Mouse (Mus musculus) embryonic facial prominence, embryonic 14.5 days (tissue): ENCODE data around the gene Klrg1. TPM values are rescaled to one million over a fixed set of nuclear protein-coding genes. Genes with fewer than 3 reads are reported as not detected.

Experiments
- ATAC-seq: fragments of 200-750 bp; cut with Nextera tagmentation; 2 replicates; pipeline ENCODE4 v1.8.0; 2017; ENCODE audit warnings: low read depth, moderate number of reproducible peaks, moderate TSS enrichment
- DNase-seq: peaks from one replicate; pipeline ENCODE4 v3.0.0-alpha.2; 2015; ENCODE audit warnings: low spot score
- H3K27ac ChIP-seq: fragments of 300-500 bp; sonication (generic); replicated peaks from 2 replicates; pipeline ENCODE4 v1.5.1; 2014; ENCODE audit warnings: low read depth, mild to moderate bottlenecking, low read length, moderate library complexity
- H3K27me3 ChIP-seq: fragments of 300-500 bp; sonication (generic); replicated peaks from 2 replicates; pipeline ENCODE4 v1.6.1; 2014; ENCODE audit warnings: low read length; ENCODE audit not compliant: control insufficient read depth, insufficient read depth
- H3K36me3 ChIP-seq: fragments of 300-500 bp; sonication (generic); 2 replicates; pipeline ENCODE4 v1.6.1; 2014; ENCODE audit warnings: low read length, mixed read lengths; ENCODE audit not compliant: control insufficient read depth, insufficient read depth
- H3K4me1 ChIP-seq: fragments of 300-500 bp; sonication (generic); 2 replicates; pipeline ENCODE4 v1.6.1; 2014; ENCODE audit warnings: antibody characterized with exemption, low read length; ENCODE audit not compliant: control insufficient read depth, insufficient read depth
- H3K4me2 ChIP-seq: fragments of 300-500 bp; sonication (generic); 2 replicates; pipeline ENCODE4 v1.6.1; 2014; ENCODE audit warnings: low read depth, mild to moderate bottlenecking, low read length, moderate library complexity, mixed read lengths
- H3K4me3 ChIP-seq: fragments of 300-500 bp; sonication (generic); 2 replicates; pipeline ENCODE4 v1.5.1; 2014; ENCODE audit warnings: low read depth, mild to moderate bottlenecking, low read length
- H3K9ac ChIP-seq: fragments of 300-500 bp; sonication (generic); 2 replicates; pipeline ENCODE4 v1.6.1; 2014; ENCODE audit warnings: low read depth, mild to moderate bottlenecking, low read length, moderate library complexity, mixed read lengths
- H3K9me3 ChIP-seq: fragments of 300-500 bp; sonication (generic); 2 replicates; pipeline ENCODE4 v1.6.1; 2016; ENCODE audit warnings: low read length; ENCODE audit not compliant: control insufficient read depth
- WGBS: fragments of 180-500 bp; shearing (Covaris S2); extraction: QIAGEN DNeasy Blood & Tissue Kit; methylation state at CpG from one replicate; pipeline ENCODE4 v1.1.7; 2014; 5-methylcytosine and 5-hydroxymethylcytosine counted together
- polyA plus RNA-seq: library from polyadenylated mRNA; unstranded; fragments of >200 nt; fragmentation: Nextera tagmentation; extraction: Ambion mirVana; gene quantifications from 2 replicates; pipeline ENCODE4 v1.2.1, GENCODE M21; 2014

Klrg1 gene
- polyA plus RNA-seq, 1 experiment from 2014 or later = 0.19 TPM

- Histone ChIP-seq H3K27ac (peak overlapping the region; percentile 63), H3K9ac (peak overlapping the region; percentile 72), H3K4me3 (peak overlapping the region; percentile 48), H3K27me3 (no peaks in the 10 kb centered on the region), H3K4me1 (no peaks in the 10 kb centered on the region), H3K36me3 (no peaks in the 10 kb centered on the region), H3K9me3 (no peaks in the 10 kb centered on the region), H3K4me2 (peak overlapping the region; percentile 73)
- WGBS = 26% methylated on average over 3 of the region's 3 CpGs
- DNase-seq (no peak), ATAC-seq (peak; percentile 15; the same call in 1 of the 2 replicates)
Measured at GRCm38 (mm10) chr6:122296918-122297278, 14.2 kb upstream of the Klrg1 start.

DNA sequence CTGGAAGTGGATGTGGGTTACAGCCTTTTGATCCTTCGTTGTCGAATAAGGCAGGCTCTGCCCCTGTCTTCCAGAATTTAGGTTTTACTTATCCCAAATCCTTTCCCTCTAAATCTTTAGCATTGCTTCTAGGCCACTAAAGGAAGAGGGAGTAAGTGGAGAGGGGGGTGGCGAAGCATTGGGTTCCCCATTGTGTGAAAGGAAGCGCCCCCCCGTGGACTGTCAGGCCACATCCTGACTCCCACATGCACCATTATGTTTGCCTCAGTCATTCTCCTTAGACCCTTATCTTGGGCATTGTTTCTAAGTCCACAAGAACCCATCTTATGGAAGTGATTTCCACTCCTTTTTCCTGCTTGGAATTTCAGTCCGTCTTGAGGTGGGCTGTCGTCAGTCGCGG lies 12.6 kb upstream of the Klrg1 start:
- Histone ChIP-seq H3K4me2 (no peak overlapping the region), H3K4me1 (no peaks in the 10 kb centered on the region), H3K27me3 (no peaks in the 10 kb centered on the region), H3K9me3 (no peaks in the 10 kb centered on the region), H3K27ac (no peak overlapping the region), H3K9ac (no peak overlapping the region), H3K36me3 (no peaks in the 10 kb centered on the region), H3K4me3 (no peak overlapping the region)
- ATAC-seq (no peak), DNase-seq (no peak)
- WGBS = 61% methylated on average over 9 of the region's 9 CpGs

- H3K27me3 ChIP-seq = no peaks in the 10 kb centered on the region
- H3K4me3 ChIP-seq = no peak overlapping the region
- H3K9me3 ChIP-seq = no peaks in the 10 kb centered on the region
- H3K9ac ChIP-seq = no peak overlapping the region
- WGBS = 74% methylated on average over 3 of the region's 3 CpGs
- DNase-seq (no peak), ATAC-seq (no peak)
- H3K4me2 ChIP-seq = no peak overlapping the region
- H3K36me3 ChIP-seq = no peaks in the 10 kb centered on the region
- no peaks in the 10 kb centered on the region for H3K4me1 ChIP-seq
- no peak overlapping the region for H3K27ac ChIP-seq
Measured at GRCm38 (mm10) chr6:122294290-122294689, 11.6 kb upstream of the Klrg1 start.

DNA sequence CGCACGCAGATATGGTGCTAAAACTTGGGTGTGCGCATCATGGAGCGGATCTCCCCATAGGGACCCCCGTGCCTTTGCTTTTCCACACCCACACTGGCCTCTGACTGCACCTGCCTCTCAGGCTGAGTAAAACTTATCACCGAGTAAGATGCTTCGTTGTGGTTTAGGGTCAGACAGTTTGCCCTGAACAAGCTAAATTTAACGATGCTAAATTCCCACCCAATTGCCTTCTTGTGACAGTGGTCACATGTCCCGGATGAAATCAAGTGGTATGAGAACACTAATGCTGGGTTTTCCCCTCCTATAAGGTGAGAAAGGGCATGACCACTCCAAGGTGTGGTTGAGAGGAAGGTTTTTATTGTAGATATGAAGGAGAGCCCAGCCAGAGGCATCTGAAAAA lies 11.1 kb upstream of the Klrg1 start:
- DNase-seq (no peak), ATAC-seq (no peak)
- no peak overlapping the region for H3K27ac ChIP-seq
- H3K36me3 ChIP-seq = no peaks in the 10 kb centered on the region
- no peak overlapping the region for H3K9ac ChIP-seq
- H3K9me3 ChIP-seq = no peaks in the 10 kb centered on the region
- no peak overlapping the region for H3K4me3 ChIP-seq
- H3K4me2 ChIP-seq = no peak overlapping the region
- H3K27me3 ChIP-seq = no peaks in the 10 kb centered on the region
- H3K4me1 ChIP-seq = no peaks in the 10 kb centered on the region
- WGBS = 87% methylated on average over 9 of the region's 9 CpGs

GRCm38 (mm10) chr6:122293121-122293520 lies 10.4 kb upstream of the Klrg1 start:
- no peak overlapping the region for H3K9ac ChIP-seq
- no peaks in the 10 kb centered on the region for H3K9me3 ChIP-seq
- no peaks in the 10 kb centered on the region for H3K36me3 ChIP-seq
- no peak overlapping the region for H3K4me3 ChIP-seq
- H3K4me2 ChIP-seq = no peak overlapping the region
- DNase-seq = no peak
- 88% methylated on average over 8 of the region's 8 CpGs for WGBS
- ATAC-seq = no peak
- H3K27me3 ChIP-seq = no peaks in the 10 kb centered on the region
- H3K27ac ChIP-seq = no peak overlapping the region
- no peaks in the 10 kb centered on the region for H3K4me1 ChIP-seq

- DNase-seq = peak; percentile 41
- WGBS = 41% methylated on average over 2 of the region's 2 CpGs
Measured at GRCm38 (mm10) chr6:122292184-122292583, 9.5 kb upstream of the Klrg1 start.

DNA sequence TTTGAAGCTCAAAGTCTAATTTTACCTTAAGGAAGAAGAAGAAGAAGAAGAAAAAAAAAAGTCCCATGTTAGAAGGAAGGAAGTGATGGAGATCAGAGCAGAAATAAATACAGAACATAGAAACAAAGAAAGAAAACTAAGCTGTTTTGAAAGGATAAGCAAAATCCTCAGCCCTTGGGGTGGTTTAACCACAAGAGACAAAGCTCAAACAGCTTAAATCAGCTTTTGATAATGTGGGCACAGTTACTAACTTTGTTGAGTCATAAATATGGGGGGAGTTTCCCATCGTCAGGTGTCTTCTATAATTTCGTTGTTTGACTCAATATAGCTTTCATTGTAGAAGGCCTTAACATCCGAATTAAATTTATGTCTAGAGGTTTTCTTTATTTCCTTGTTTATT lies 9.1 kb upstream of the Klrg1 start:
- Histone ChIP-seq H3K27me3 (no peaks in the 10 kb centered on the region), H3K36me3 (no peaks in the 10 kb centered on the region), H3K4me3 (no peak overlapping the region), H3K27ac (no peak overlapping the region), H3K4me2 (no peak overlapping the region), H3K9ac (no peak overlapping the region), H3K9me3 (no peaks in the 10 kb centered on the region), H3K4me1 (no peaks in the 10 kb centered on the region)
- ATAC-seq (no peak), DNase-seq (peak; percentile 14)
- 66% methylated on average over 3 of the region's 3 CpGs for WGBS

More at GRCm38 (mm10) chr6:122292184-122292583, 9.5 kb upstream of the Klrg1 start:
- Histone ChIP-seq H3K27me3 (no peaks in the 10 kb centered on the region), H3K4me3 (no peak overlapping the region), H3K36me3 (no peaks in the 10 kb centered on the region), H3K9me3 (no peaks in the 10 kb centered on the region), H3K4me1 (no peaks in the 10 kb centered on the region), H3K4me2 (no peak overlapping the region), H3K9ac (no peak overlapping the region), H3K27ac (no peak overlapping the region)
- no peak for ATAC-seq

DNA sequence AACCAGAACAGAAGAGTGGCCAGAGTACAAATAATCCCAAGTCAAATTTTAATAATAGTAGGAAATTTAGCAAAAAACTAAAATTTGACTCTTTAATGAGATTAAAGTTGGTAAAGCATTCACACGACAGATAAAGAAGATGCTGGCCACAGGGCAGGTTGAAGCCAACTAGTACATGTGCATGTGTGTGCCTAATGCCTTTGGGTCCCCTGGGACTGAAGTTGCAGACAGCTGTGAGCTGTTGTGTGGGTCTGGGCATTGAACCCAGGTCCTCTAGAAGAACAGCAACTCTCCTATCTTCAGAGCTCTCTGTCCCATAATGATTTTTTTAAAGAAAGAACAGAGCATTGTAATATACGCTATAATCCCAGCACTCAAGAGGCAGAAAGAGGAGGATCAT lies 8.6 kb upstream of the Klrg1 start:
- H3K36me3 ChIP-seq = no peaks in the 10 kb centered on the region
- H3K9me3 ChIP-seq = no peaks in the 10 kb centered on the region
- H3K27ac ChIP-seq = no peak overlapping the region
- H3K4me2 ChIP-seq = no peak overlapping the region
- DNase-seq (no peak), ATAC-seq (no peak)
- no peaks in the 10 kb centered on the region for H3K4me1 ChIP-seq
- H3K4me3 ChIP-seq = no peak overlapping the region
- WGBS = 69% methylated on average over 2 of the region's 2 CpGs
- H3K27me3 ChIP-seq = no peaks in the 10 kb centered on the region
- H3K9ac ChIP-seq = no peak overlapping the region

DNA sequence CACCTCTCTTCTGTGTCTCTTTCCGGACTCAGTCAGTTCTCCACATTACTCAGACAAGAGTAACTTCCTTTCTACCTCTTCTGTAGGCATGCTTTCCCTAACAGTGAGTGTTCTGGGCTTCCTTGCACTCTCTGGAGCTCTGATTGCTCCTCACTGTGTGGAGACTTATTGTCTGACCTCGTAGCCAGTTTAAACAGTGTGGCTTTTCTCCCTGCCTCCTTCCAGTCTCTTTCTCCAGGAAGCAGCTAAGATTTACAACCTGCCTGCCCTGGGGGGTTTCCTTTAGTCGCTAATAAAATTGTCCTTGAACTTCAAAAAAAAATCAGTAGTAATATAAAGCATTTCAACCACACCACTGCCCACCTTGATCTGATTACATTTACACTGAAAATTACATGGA lies 7.6 kb upstream of the Klrg1 start:
- H3K4me3 ChIP-seq = no peak overlapping the region
- DNase-seq = no peak
- ATAC-seq = no peak

More for the DNA sequence above, 7.6 kb upstream of the Klrg1 start:
- Histone ChIP-seq H3K27me3 (no peaks in the 10 kb centered on the region), H3K4me1 (no peaks in the 10 kb centered on the region), H3K9me3 (no peaks in the 10 kb centered on the region), H3K9ac (no peak overlapping the region), H3K27ac (no peak overlapping the region), H3K4me2 (no peak overlapping the region), H3K36me3 (no peaks in the 10 kb centered on the region)
- WGBS = 29% methylated on average over 3 of the region's 3 CpGs
